Mouse (Mus musculus) erythroblast, embryonic 14.5 days (primary cell): Measurements from ENCODE around the gene Iqce.

Experiments used
- GATA1 ChIP-seq: IDR thresholded peaks from 2 replicates; pipeline ENCODE4 v1.6.1; 2012; ENCODE audit warnings: low read length, inconsistent platforms, mixed read lengths
- TAL1 ChIP-seq: IDR thresholded peaks from 3 replicates; pipeline ENCODE4 v1.6.1; 2012; ENCODE audit warnings: low read length, inconsistent platforms, mixed read lengths

DNA sequence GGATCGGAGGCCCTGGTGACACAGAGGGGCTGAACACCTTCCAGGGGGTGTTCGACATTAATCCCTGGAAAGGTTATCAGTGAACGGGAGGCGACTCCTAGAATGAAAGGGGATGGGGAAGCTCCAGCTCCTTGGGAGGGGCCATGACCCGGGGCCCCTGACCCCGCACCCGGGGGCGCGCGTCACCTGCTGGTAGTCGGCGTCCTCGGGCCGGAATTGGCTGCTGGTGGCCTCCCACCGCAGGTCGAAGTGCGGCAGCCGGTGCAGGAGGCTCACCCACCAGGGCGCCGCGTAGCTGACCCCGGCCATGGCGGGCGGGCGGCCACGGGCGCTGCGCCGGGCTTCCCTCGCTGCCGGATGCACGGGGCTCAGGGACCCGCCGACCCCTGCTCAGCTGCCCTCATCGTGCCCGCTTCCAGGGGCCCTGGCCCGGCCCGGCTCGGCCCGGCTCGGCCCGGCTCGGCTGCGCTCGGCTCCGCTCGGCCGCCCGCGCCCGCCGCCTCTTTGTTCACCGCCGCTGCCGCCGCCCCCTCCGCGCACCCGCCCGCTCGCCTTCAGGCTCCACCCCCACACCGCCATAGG is 53.6 kb downstream of the Iqce start, which contains the start of gene Ttyh3:
- TF ChIP-seq GATA1 (no peak), TAL1 (no peak)
